Mouse (Mus musculus) layer of hippocampus, adult 11-12 months (tissue): ENCODE results near the gene Kiss1r.

ENCODE experiments used
- DNase-seq: peaks from one replicate; pipeline ENCODE4 v3.0.0; 2022; ENCODE audit warnings: low spot score

The Kiss1r gene

GRCm38 (mm10) chr10:79924998-79925784 is 8.4 kb downstream of the Kiss1r start:
- DNase-seq, result peak; percentile 97

- DNase-seq, result no peak
Observed at GRCm38 (mm10) chr10:79925785-79926490, 9.2 kb downstream of the Kiss1r start.

- DNase-seq, result peak; percentile 85
Observed at GRCm38 (mm10) chr10:79926491-79927323, 9.9 kb downstream of the Kiss1r start, which contains the start of gene Arid3a. Gene Arid3a, plus strand, starts transcription at chr10:79927043.

GRCm38 (mm10) chr10:79927324-79928029 is 10.7 kb downstream of the Kiss1r start:
- peak; percentile 59 for DNase-seq

- DNase-seq, result no peak
Observed at GRCm38 (mm10) chr10:79928030-79928694, 11.4 kb downstream of the Kiss1r start.

GRCm38 (mm10) chr10:79928907-79929701 is 12.3 kb downstream of the Kiss1r start:
- no peak for DNase-seq

GRCm38 (mm10) chr10:79929967-79930825 is 13.4 kb downstream of the Kiss1r start:
- no peak for DNase-seq

- DNase-seq, result no peak
Observed at GRCm38 (mm10) chr10:79930826-79931186, 14.0 kb downstream of the Kiss1r start.

GRCm38 (mm10) chr10:79931797-79932196 is 15.0 kb downstream of the Kiss1r start:
- no peak for DNase-seq

GRCm38 (mm10) chr10:79932736-79933135 is 16.0 kb downstream of the Kiss1r start:
- DNase-seq, result peak; percentile 55

- DNase-seq, result no peak
Observed at GRCm38 (mm10) chr10:79933145-79933679, 16.4 kb downstream of the Kiss1r start.

GRCm38 (mm10) chr10:79933861-79934260 is 17.1 kb downstream of the Kiss1r start:
- no peak for DNase-seq

- peak; percentile 76 for DNase-seq
Observed at GRCm38 (mm10) chr10:79934272-79934721, 17.5 kb downstream of the Kiss1r start.

GRCm38 (mm10) chr10:79934794-79935569 is 18.2 kb downstream of the Kiss1r start:
- no peak for DNase-seq

GRCm38 (mm10) chr10:79936284-79936910 is 19.6 kb downstream of the Kiss1r start:
- DNase-seq, result no peak

GRCm38 (mm10) chr10:79936911-79937441 is 20.2 kb downstream of the Kiss1r start:
- DNase-seq, result no peak

- no peak for DNase-seq
Observed at GRCm38 (mm10) chr10:79937775-79938526, 21.2 kb downstream of the Kiss1r start.
